Mouse (Mus musculus) G1E (cell line): ENCODE measurements around the gene Srpr.

Source experiments
- CTCF ChIP-seq: IDR thresholded peaks from 2 replicates; pipeline ENCODE4 v1.5.1; 2012; ENCODE audit warnings: low read depth, low read length, inconsistent platforms, mixed read lengths
- GATA2 ChIP-seq: IDR thresholded peaks from 2 replicates; pipeline ENCODE4 v1.6.1; 2012; ENCODE audit warnings: low read depth, low read length, inconsistent platforms, borderline replicate concordance
- POLR2AphosphoS5 ChIP-seq: IDR thresholded peaks from 2 replicates; pipeline ENCODE4 v1.6.1; 2012; ENCODE audit warnings: low read depth, low read length, inconsistent platforms; ENCODE audit not compliant: insufficient replicate concordance
- TAL1 ChIP-seq: conservative IDR thresholded peaks from 2 replicates; pipeline ENCODE4 v1.6.1; 2012; ENCODE audit warnings: low read depth, low read length, inconsistent platforms, mixed read lengths

GRCm38 (mm10) chr9:35238915-35239571, 39.1 kb downstream of the Srpr start:
- TF ChIP-seq CTCF = no peak
- no peak for TF ChIP-seq TAL1
- no peak for TF ChIP-seq POLR2AphosphoS5
- TF ChIP-seq GATA2 = no peak
